Mouse (Mus musculus) liver, embryonic 14.5 days (tissue): ENCODE measurements at regions not wholly inside any gene's neighbourhood (a gene's known extent, or its start where the extent isn't known, plus 50 kb on each side); places are given as distances from the start of the nearest gene placed in this dataset.

Source experiments
- ATAC-seq: fragments of 200-750 bp; cut with Nextera tagmentation; 2 replicates; pipeline ENCODE4 v1.8.0; 2017; ENCODE audit warnings: moderate number of reproducible peaks, mild to moderate bottlenecking, moderate library complexity; ENCODE audit not compliant: insufficient read depth
- DNase-seq, 3 experiments: peaks; one replicate each; pipeline ENCODE4 v3.0.0-alpha.2; 2012 to 2013; ENCODE audit warnings: low read depth in 3 of 3, low spot score in 3 of 3
- H3K27ac ChIP-seq: fragments of 300-500 bp; sonication (generic); 2 replicates; pipeline ENCODE4 v1.5.1; 2014; ENCODE audit warnings: moderate library complexity, mild to moderate bottlenecking, control low read depth, inconsistent platforms
- H3K27me3 ChIP-seq: fragments of 300-500 bp; sonication (generic); 2 replicates; pipeline ENCODE4 v1.6.1; 2014; ENCODE audit warnings: mild to moderate bottlenecking, low read length, moderate library complexity; ENCODE audit not compliant: control insufficient read depth, insufficient read depth
- H3K36me3 ChIP-seq: fragments of 300-500 bp; sonication (generic); replicated peaks from 2 replicates; pipeline ENCODE4 v1.6.1; 2014; ENCODE audit warnings: low read depth; ENCODE audit not compliant: control insufficient read depth, insufficient read depth
- H3K4me1 ChIP-seq, 2 experiments: fragments of 200-500 bp in 1 of 2; fragments of 300-500 bp in 1 of 2; sonication (generic) in 1 of 2; replicated peaks; 2 replicates each; pipeline ENCODE4 v1.6.1; 2012 to 2014; ENCODE audit warnings: antibody characterized with exemption in 1 of 2, inconsistent platforms in 1 of 2, low read length in 1 of 2; ENCODE audit not compliant: control insufficient read depth in 2 of 2, insufficient read depth in 2 of 2
- H3K4me2 ChIP-seq: fragments of 300-500 bp; sonication (generic); 2 replicates; pipeline ENCODE4 v1.6.1; 2014; ENCODE audit warnings: low read depth, mild to moderate bottlenecking, control low read depth, moderate library complexity
- H3K4me3 ChIP-seq, 2 experiments: fragments of 200-500 bp in 1 of 2; fragments of 300-500 bp in 1 of 2; sonication (generic) in 1 of 2; 2 replicates each; pipeline ENCODE4 v1.5.1; 2012 to 2014; ENCODE audit warnings: low read depth in 2 of 2, low read length in 2 of 2, mild to moderate bottlenecking in 2 of 2, control low read depth in 1 of 2, inconsistent platforms in 1 of 2, moderate library complexity in 1 of 2; ENCODE audit not compliant: insufficient read depth in 1 of 2
- H3K9ac ChIP-seq: fragments of 300-500 bp; sonication (generic); replicated peaks from 2 replicates; pipeline ENCODE4 v1.6.1; 2014; ENCODE audit warnings: mild to moderate bottlenecking, control low read depth, moderate library complexity
- H3K9me3 ChIP-seq: fragments of 300-500 bp; sonication (generic); 2 replicates; pipeline ENCODE4 v1.6.1; 2016; ENCODE audit warnings: low read length, mixed read lengths; ENCODE audit not compliant: control insufficient read depth
- CTCF ChIP-seq: IDR thresholded peaks from 2 replicates; pipeline ENCODE4 v1.5.1; 2016; ENCODE audit warnings: antibody characterized with exemption, low read depth, control low read depth
- EP300 ChIP-seq: IDR thresholded peaks from 2 replicates; pipeline ENCODE4 v1.6.1; 2016; ENCODE audit warnings: antibody characterized with exemption, low read depth
- WGBS: fragments of 180-500 bp; shearing (Covaris S2); extraction: QIAGEN DNeasy Blood & Tissue Kit; methylation state at CpG from one replicate; pipeline ENCODE4 v1.1.7; 2014; ENCODE audit not compliant: insufficient replicate concordance; 5-methylcytosine and 5-hydroxymethylcytosine counted together

DNA sequence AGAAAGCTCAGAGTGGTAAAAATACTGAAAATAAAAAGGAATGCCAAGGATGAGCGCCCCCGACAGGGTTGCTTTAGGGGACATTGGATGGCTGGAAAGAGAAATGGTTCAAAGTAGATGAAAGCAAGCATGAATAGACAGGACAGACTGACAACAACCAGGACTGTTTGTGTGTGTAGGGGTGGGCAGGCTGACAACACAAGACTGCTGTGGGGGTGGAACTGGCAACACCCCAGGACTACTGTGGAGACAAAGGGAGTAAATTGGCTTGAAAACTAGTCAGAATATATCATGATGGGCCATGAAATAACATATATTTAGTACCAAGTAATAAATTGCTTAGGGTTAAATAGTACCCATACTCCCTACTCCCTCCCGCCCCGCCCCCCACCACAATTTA, 558.9 kb downstream of the Bcl11a start:
- DNase-seq (no peak), ATAC-seq (no peak)
- TF ChIP-seq CTCF (no peak), EP300 (no peak)
- H3K9ac ChIP-seq, result no peak overlapping the region
- H3K4me1 ChIP-seq, result no peaks in the 10 kb centered on the region
- H3K9me3 ChIP-seq, result no peaks in the 10 kb centered on the region
- no peaks in the 10 kb centered on the region for H3K36me3 ChIP-seq
- H3K4me2 ChIP-seq, result no peak overlapping the region
- 76% methylated on average over 4 of the region's 4 CpGs for WGBS
- H3K27me3 ChIP-seq, result no peaks in the 10 kb centered on the region
- H3K4me3 ChIP-seq, result no peak overlapping the region
- no peak overlapping the region for H3K27ac ChIP-seq

- no peaks in the 10 kb centered on the region for H3K9me3 ChIP-seq
- H3K36me3 ChIP-seq, result no peaks in the 10 kb centered on the region
- TF ChIP-seq CTCF, result no peak
- no peak for TF ChIP-seq EP300
- H3K4me2 ChIP-seq, result no peak overlapping the region
- no peak overlapping the region for H3K9ac ChIP-seq
- no peaks in the 10 kb centered on the region for H3K27me3 ChIP-seq
- 59% methylated on average over 11 of the region's 11 CpGs for WGBS
- no peak for ATAC-seq
- no peaks in the 10 kb centered on the region for H3K4me1 ChIP-seq
- no peak for DNase-seq
- no peak overlapping the region for H3K27ac ChIP-seq
- H3K4me3 ChIP-seq, result no peak overlapping the region
Observed at GRCm38 (mm10) chr11:24643439-24644109, 565.7 kb downstream of the Bcl11a start.

DNA sequence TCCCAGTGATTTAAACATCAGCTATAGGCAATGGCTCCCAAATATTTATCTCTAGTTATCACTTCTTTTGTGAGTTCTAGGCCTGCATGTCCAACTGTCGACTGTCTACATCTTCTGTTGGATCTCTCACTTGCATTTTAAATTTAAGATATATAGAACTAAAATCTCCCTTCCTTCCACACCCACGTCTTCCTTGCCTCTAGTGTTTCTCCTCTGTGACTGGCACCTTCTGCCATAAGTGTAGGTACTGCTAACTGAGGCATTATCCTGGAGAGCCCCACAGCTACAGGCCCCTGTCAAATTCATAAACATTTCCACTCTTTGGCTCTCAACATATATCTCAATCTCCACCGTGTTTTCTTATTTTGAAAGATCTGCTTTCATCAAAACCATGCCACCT, 575.0 kb downstream of the Bcl11a start:
- Histone ChIP-seq H3K4me1 (no peaks in the 10 kb centered on the region), H3K9ac (no peak overlapping the region), H3K27ac (no peak overlapping the region), H3K4me2 (no peak overlapping the region), H3K36me3 (no peaks in the 10 kb centered on the region), H3K4me3 (no peak overlapping the region), H3K27me3 (no peaks in the 10 kb centered on the region), H3K9me3 (no peaks in the 10 kb centered on the region)
- WGBS, result 44% methylated on average over 3 of the region's 3 CpGs
- ATAC-seq (no peak), DNase-seq (no peak)
- TF ChIP-seq CTCF (no peak), EP300 (no peak)

GRCm38 (mm10) chr11:24664082-24664481, 586.2 kb downstream of the Bcl11a start:
- Histone ChIP-seq H3K9me3 (no peaks in the 10 kb centered on the region), H3K4me3 (no peak overlapping the region), H3K27ac (no peak overlapping the region), H3K9ac (no peak overlapping the region), H3K4me1 (no peaks in the 10 kb centered on the region), H3K36me3 (no peaks in the 10 kb centered on the region), H3K27me3 (no peaks in the 10 kb centered on the region), H3K4me2 (no peak overlapping the region)
- 81% methylated on average over 4 of the region's 4 CpGs for WGBS
- ATAC-seq, result no peak
- no peak for DNase-seq
- TF ChIP-seq EP300, result no peak
- TF ChIP-seq CTCF, result no peak

- 54% methylated on average over 2 of the region's 2 CpGs for WGBS
- no peaks in the 10 kb centered on the region for H3K9me3 ChIP-seq
- no peaks in the 10 kb centered on the region for H3K27me3 ChIP-seq
- TF ChIP-seq CTCF (no peak), EP300 (no peak)
- H3K9ac ChIP-seq, result no peak overlapping the region
- ATAC-seq (no peak), DNase-seq (no peak)
- no peaks in the 10 kb centered on the region for H3K36me3 ChIP-seq
- no peak overlapping the region for H3K4me3 ChIP-seq
- H3K27ac ChIP-seq, result no peak overlapping the region
- no peaks in the 10 kb centered on the region for H3K4me1 ChIP-seq
- no peak overlapping the region for H3K4me2 ChIP-seq
Observed at GRCm38 (mm10) chr11:24665310-24665709, 587.5 kb downstream of the Bcl11a start.
